Mouse (Mus musculus) heart, adult 2 months (tissue): ENCODE measurements at regions not wholly inside any gene's neighbourhood (a gene's known extent, or its start where the extent isn't known, plus 50 kb on each side); places are given as distances from the start of the nearest gene placed in this dataset.

Experiments used
- DNase-seq, 2 experiments: peaks; one replicate each; pipeline ENCODE4 v3.0.0; 2021
- H3K27ac ChIP-seq: fragments of 200-600 bp; 2 replicates; pipeline ENCODE4 v1.8.1; 2022
- H3K27me3 ChIP-seq: fragments of 200-500 bp; 2 replicates; pipeline ENCODE4 v1.6.1; 2012; ENCODE audit warnings: mild to moderate bottlenecking, low read length, inconsistent platforms, mixed read lengths; ENCODE audit not compliant: control insufficient read depth, insufficient read depth
- H3K36me3 ChIP-seq: fragments of 200-500 bp; 2 replicates; pipeline ENCODE4 v1.6.1; 2012; ENCODE audit warnings: low read length, inconsistent platforms; ENCODE audit not compliant: control insufficient read depth, insufficient read depth
- H3K4me1 ChIP-seq: fragments of 200-500 bp; 2 replicates; pipeline ENCODE4 v1.6.1; 2011; ENCODE audit warnings: low read length; ENCODE audit not compliant: control insufficient read depth, insufficient read depth
- H3K4me3 ChIP-seq: fragments of 200-600 bp; 2 replicates; pipeline ENCODE4 v1.8.1; 2022
- H3K79me2 ChIP-seq: fragments of 200-500 bp; replicated peaks from 2 replicates; pipeline ENCODE4 v1.6.1; 2012; ENCODE audit warnings: mild to moderate bottlenecking, inconsistent platforms, low read length, moderate library complexity, mixed read lengths; ENCODE audit not compliant: control insufficient read depth, insufficient read depth
- H3K9ac ChIP-seq: fragments of 200-500 bp; 2 replicates; pipeline ENCODE4 v1.6.1; 2012; ENCODE audit warnings: low read depth, mild to moderate bottlenecking, control low read depth, inconsistent platforms, low read length, mixed read lengths
- CTCF ChIP-seq: fragments of 200-600 bp; IDR thresholded peaks from 2 replicates; pipeline ENCODE4 v1.8.1; 2022; ENCODE audit warnings: antibody characterized with exemption, mild to moderate bottlenecking, moderate library complexity
- EP300 ChIP-seq: fragments of 200-500 bp; IDR thresholded peaks from 2 replicates; pipeline ENCODE4 v1.6.1; 2011; ENCODE audit warnings: low read depth, low read length, control low read depth; ENCODE audit not compliant: insufficient read depth
- POLR2A ChIP-seq: fragments of 200-500 bp; IDR thresholded peaks from 2 replicates; pipeline ENCODE4 v1.6.1; 2011; ENCODE audit warnings: mild to moderate bottlenecking, low read depth, low read length, control low read depth; ENCODE audit not compliant: insufficient read depth
- WGBS: fragments of 180-500 bp; shearing (Covaris S2); methylation state at CpG from one replicate; pipeline ENCODE4 v1.1.7; 2018; 5-methylcytosine and 5-hydroxymethylcytosine counted together
- intact Hi-C: fragments of 180-260 bp; cut with DNase I; formaldehyde crosslinking; loops from one replicate; pipeline ENCODE4 v1.15.1; 2025
- microRNA-seq, 2 experiments: library from miRNA; unstranded; fragments of <30 nt; microRNA quantifications; one replicate each; pipeline ENCODE4 v1.2.0; 2021

DNA sequence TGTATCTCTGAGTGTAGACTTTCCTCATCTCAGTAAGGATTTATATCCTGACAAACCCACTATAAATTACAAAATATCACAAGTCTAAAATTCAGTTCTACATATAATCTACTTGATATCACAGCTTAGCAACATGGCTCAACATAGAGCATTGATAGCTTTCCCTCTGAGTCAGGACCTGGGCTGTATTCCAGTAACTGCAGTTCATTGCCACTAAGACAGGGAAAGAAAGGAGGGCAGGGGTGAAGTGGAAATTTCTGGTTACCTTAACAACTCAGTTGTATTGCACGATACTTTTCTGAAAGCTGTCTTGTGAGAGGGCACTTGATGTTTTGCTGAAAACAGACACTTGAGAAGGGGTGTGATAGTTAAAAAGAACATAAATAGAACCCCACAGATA lies 635.0 kb downstream of the Utrn start:
- no peak for DNase-seq
- TF ChIP-seq EP300 (no peak), POLR2A (no peak), CTCF (no peak)
- H3K4me3 ChIP-seq: no peak overlapping the region
- H3K79me2 ChIP-seq: no peaks in the 10 kb centered on the region
- H3K36me3 ChIP-seq: no peaks in the 10 kb centered on the region
- H3K9ac ChIP-seq: no peak overlapping the region
- H3K27me3 ChIP-seq: no peaks in the 10 kb centered on the region
- H3K4me1 ChIP-seq: no peaks in the 10 kb centered on the region; the same call in 1 of the 2 replicates
- intact Hi-C loops: no loop called here
- no peak overlapping the region for H3K27ac ChIP-seq
- 44% methylated on average over 1 of the region's 1 CpGs for WGBS

DNA sequence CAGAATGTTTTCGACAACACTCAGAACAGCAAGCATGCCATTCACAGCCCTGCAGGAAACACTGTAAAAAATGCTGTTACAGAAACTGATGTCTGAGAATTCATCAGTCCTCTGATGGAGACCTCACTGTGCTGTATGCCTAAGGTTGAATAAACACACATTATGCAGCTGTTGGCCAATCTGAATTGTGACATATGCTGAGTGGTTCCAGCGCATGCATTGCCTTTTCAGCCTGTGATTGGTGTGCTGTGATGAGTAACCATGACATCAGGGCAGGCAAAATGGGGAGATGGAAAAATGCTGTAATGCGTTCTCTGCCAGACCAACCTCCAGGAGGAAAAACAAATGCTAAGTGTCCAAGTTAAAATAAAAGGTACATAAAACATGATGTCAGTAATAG lies 620.3 kb downstream of the Utrn start:
- Histone ChIP-seq H3K27me3 (no peaks in the 10 kb centered on the region), H3K79me2 (no peaks in the 10 kb centered on the region), H3K36me3 (no peaks in the 10 kb centered on the region), H3K27ac (no peak overlapping the region), H3K4me3 (no peak overlapping the region), H3K4me1 (no peaks in the 10 kb centered on the region), H3K9ac (no peak overlapping the region)
- WGBS: 64% methylated on average over 3 of the region's 3 CpGs
- TF ChIP-seq POLR2A (no peak), CTCF (no peak), EP300 (no peak)
- intact Hi-C loops: no loop called here
- DNase-seq: no peak

DNA sequence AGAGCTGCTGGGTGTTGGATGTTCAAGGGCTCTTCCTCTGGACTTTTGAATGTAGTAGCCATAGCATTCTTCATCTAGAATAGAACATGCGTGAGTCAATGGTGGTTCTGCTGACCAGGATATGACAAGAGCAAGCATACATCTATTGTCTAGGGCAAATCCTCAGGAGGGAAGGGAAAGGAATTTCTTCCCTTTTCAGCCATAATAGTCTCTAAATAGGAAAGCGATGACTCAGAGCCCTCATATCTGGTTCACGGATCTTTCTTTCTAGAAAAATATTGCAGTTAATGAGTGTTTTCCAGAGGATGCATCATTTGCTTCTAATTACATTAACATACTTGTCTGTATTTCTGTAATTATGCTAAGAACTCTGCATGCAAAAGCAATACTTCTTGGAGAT lies 615.9 kb downstream of the Utrn start:
- no peak for DNase-seq
- Histone ChIP-seq H3K27me3 (no peaks in the 10 kb centered on the region), H3K27ac (no peak overlapping the region), H3K4me1 (no peaks in the 10 kb centered on the region), H3K79me2 (no peaks in the 10 kb centered on the region), H3K4me3 (no peak overlapping the region), H3K9ac (no peak overlapping the region), H3K36me3 (no peaks in the 10 kb centered on the region)
- 58% methylated on average over 3 of the region's 3 CpGs for WGBS
- TF ChIP-seq POLR2A (no peak), EP300 (no peak), CTCF (no peak)
- intact Hi-C loops: no loop called here

DNA sequence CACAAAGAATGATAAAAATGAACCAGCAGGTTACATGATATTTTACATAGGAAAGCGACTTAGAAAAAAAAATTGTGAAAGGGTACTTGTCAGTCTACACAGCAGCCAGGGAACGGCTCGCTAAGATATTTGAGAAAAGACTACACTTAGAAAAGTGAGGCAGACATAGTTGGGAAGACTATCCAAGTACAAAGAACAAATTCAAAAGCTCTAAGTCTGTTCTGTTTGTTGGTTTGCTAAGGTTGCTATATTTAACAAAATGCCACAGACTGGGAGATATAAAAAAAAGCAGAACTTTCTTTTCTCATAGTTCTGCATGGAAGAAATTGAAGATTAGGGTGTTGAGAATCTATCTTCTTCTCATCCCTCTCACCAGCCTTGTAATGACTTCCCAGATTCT lies 583.5 kb downstream of the Utrn start:
- no peaks in the 10 kb centered on the region for H3K4me1 ChIP-seq
- H3K4me3 ChIP-seq: no peak overlapping the region
- WGBS: 85% methylated on average over 3 of the region's 3 CpGs
- no peak overlapping the region for H3K9ac ChIP-seq
- no peaks in the 10 kb centered on the region for H3K36me3 ChIP-seq
- no peaks in the 10 kb centered on the region for H3K79me2 ChIP-seq
- intact Hi-C loops: no loop called here
- no peak for DNase-seq
- H3K27ac ChIP-seq: no peak overlapping the region
- H3K27me3 ChIP-seq: no peaks in the 10 kb centered on the region
- no peak for TF ChIP-seq EP300
- no peak for TF ChIP-seq CTCF
- TF ChIP-seq POLR2A: no peak

GRCm38 (mm10) chr10:12298887-12299286 lies 570.3 kb downstream of the Utrn start:
- H3K36me3 ChIP-seq: no peaks in the 10 kb centered on the region
- H3K27me3 ChIP-seq: no peaks in the 10 kb centered on the region
- DNase-seq: no peak
- H3K27ac ChIP-seq: no peak overlapping the region
- no peaks in the 10 kb centered on the region for H3K4me1 ChIP-seq
- intact Hi-C loops: no loop called here
- TF ChIP-seq EP300: no peak
- TF ChIP-seq CTCF: no peak
- H3K79me2 ChIP-seq: no peaks in the 10 kb centered on the region
- H3K4me3 ChIP-seq: no peak overlapping the region
- 50% methylated on average over 2 of the region's 2 CpGs for WGBS
- no peak overlapping the region for H3K9ac ChIP-seq

DNA sequence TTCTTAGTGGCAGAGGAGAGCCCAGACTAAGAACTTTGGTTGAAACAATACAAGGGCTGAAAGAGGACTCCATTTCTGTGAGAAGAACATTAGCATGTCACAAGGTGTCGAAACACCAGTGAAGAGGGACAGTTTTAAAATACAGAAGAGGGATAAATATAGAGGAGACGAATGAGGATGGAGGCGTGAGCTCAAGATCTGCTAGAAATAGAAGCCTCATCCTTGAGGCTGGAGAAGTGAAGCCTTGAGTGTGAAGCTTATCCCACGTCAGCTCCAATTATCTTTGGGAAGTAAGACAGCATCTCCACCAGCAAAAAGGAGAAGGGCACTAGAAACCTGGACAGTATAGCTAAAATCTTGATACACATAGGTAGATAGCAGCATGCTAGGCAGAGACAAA lies 566.8 kb downstream of the Utrn start:
- H3K27me3 ChIP-seq: no peaks in the 10 kb centered on the region
- H3K4me1 ChIP-seq: no peaks in the 10 kb centered on the region
- no peak overlapping the region for H3K4me3 ChIP-seq
- H3K79me2 ChIP-seq: no peaks in the 10 kb centered on the region
- TF ChIP-seq EP300: no peak
- no peaks in the 10 kb centered on the region for H3K36me3 ChIP-seq
- intact Hi-C loops: no loop called here
- H3K9ac ChIP-seq: no peak overlapping the region
- WGBS: 67% methylated on average over 4 of the region's 4 CpGs
- no peak for DNase-seq
- H3K27ac ChIP-seq: no peak overlapping the region

GRCm38 (mm10) chr10:12320311-12320710 lies 548.9 kb downstream of the Utrn start:
- Histone ChIP-seq H3K9ac (no peak overlapping the region), H3K27me3 (no peaks in the 10 kb centered on the region), H3K4me3 (no peak overlapping the region), H3K27ac (no peak overlapping the region), H3K79me2 (no peaks in the 10 kb centered on the region), H3K36me3 (no peaks in the 10 kb centered on the region), H3K4me1 (no peaks in the 10 kb centered on the region)
- TF ChIP-seq POLR2A: no peak
- no peak for TF ChIP-seq EP300
- no peak for TF ChIP-seq CTCF
- WGBS: 72% methylated on average over 2 of the region's 2 CpGs
- no peak for DNase-seq
- intact Hi-C loops: no loop called here

Small RNA genes in the stretch of these regions (microRNA-seq; reads per million reads assigned to microRNA genes)
- 0 reads per million in 2 experiments for gene Gm22194
